Mouse (Mus musculus) gastrocnemius, postnatal 10 days (tissue): ENCODE measurements around the gene Xirp1. TPM values are rescaled to one million over a fixed set of nuclear protein-coding genes. Genes with fewer than 3 reads are reported as not detected.
A peak's percentile ranks its signal among the peaks of the same experiment; 100 is the strongest.

ENCODE experiments used
- DNase-seq: peaks from one replicate; pipeline ENCODE4 v3.0.0; 2021; ENCODE audit warnings: mixed read lengths
- total RNA-seq, 2 experiments: library from RNA; stranded (reverse); gene quantifications; 2 replicates each; pipeline ENCODE4 v1.2.3; 2021

Gene Xirp1
- total RNA-seq, 2 experiments from 2014 or later = 58.2 to 84.6 TPM

DNA sequence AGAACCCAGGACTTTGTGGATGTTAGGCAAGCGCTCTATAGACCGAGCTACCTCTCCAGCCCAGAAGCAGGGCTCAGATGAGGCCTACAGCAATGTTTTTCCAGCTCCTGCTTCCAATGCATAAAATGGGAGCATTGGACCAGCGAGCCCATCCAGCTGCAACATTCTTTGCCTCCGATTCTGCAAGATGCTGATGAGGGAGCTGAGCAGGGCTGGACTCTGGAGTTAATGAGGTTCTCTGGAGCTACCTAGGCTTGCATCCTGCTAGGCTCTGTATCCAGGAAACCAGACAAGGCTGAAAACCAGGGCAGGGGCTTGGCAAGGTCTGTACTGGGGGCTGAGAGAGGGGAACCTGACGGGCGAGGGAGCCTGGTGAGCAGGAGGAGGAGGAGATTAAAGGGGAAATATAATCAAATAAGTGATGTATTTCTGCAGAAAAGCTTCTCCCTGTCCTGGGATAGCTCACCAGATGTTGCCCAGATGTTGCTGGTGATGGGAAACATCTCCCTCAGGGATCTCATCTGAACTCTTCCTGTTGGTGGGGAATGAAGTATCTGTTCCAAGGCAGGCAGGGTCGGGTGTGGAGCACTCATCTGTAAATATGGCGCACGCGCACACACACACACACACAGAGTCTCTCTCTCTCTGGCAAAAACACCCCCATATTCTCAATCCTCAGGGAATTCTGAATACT lies 37.4 kb downstream of the Xirp1 start:
- no peak for DNase-seq

GRCm38 (mm10) chr9:119984536-119985011 lies 38.8 kb downstream of the Xirp1 start, which contains the start of gene Csrnp1:
Gene Csrnp1 (minus strand): TSS chr9:119984658.
- DNase-seq = peak; percentile 17

GRCm38 (mm10) chr9:119983585-119984535 lies 39.5 kb downstream of the Xirp1 start:
- peak; percentile 90 for DNase-seq

- DNase-seq = peak; percentile 40
These were observed 40.3 kb downstream of the Xirp1 start for GRCm38 (mm10) chr9:119982956-119983551.

- DNase-seq = peak; percentile 41
These were observed 41.1 kb downstream of the Xirp1 start for GRCm38 (mm10) chr9:119982241-119982811.

DNA sequence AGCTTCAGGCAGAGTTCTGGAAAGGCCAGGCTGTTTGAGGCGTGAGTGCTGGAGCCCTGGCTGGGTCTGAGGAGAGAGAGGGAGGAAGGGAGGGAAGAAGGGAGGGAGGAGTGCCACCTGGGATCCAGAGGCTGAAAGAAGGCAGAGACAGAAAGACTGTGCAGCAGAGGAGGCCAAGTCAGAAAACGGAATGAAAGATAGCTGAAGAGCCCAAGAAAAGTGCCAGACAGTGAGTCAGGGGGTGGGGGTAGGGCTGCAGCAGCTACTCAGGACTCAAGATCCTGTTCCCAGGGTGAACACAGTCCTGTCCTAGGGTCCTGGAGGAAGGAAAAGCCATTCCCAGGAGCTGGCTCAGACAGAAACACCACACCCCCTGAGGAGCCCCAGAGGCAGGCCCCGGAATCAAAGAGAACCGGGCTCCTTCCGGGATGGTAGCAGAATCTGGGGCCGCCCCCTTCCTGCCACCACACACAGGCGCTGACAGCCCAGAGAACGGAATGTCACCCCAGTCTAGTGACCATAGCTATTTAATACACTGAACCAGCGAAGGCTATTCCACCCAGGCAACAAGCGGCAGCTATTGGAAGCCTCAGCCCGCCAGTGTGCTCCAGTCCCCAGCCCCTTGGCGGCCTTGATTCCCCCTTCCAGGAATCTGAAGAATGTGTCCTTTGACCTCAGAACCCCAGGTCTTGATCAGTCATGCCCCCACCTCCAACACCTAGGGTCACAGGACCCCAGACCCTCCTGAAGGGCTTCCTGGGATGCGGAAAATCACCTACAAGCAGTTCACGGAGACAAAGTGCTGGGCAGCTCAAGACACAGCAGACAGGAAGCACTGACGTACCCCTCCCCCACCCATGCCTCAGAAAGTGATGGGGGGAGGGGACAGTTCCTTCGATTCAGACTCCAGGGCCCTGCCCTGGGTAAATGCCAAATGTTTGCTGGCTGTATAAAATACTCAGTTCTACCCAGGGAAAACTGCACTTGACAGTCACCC lies 41.9 kb downstream of the Xirp1 start:
- peak; percentile 60 for DNase-seq

DNA sequence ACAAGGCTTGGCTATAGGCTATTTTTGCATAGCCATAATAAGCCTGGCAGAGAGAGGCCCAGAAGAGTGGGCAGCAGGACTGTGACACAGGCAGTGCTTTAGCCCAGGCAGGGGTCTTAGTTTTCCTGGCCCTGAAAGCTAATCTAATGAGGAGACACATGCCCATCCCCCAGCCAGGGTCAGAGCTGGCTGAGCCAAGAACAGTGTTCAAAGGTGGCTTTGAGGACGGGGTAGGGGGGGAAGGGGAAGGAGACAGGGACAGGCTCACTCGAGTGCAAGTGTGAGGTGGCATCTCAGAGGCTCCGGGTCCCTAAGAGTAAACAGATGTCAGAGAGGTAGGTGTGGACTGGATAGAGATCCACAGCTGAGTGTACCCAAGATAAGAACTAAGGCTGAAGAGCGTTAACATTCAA lies 42.6 kb downstream of the Xirp1 start:
- no peak for DNase-seq

GRCm38 (mm10) chr9:119979749-119980148 lies 43.6 kb downstream of the Xirp1 start:
- no peak for DNase-seq

DNA sequence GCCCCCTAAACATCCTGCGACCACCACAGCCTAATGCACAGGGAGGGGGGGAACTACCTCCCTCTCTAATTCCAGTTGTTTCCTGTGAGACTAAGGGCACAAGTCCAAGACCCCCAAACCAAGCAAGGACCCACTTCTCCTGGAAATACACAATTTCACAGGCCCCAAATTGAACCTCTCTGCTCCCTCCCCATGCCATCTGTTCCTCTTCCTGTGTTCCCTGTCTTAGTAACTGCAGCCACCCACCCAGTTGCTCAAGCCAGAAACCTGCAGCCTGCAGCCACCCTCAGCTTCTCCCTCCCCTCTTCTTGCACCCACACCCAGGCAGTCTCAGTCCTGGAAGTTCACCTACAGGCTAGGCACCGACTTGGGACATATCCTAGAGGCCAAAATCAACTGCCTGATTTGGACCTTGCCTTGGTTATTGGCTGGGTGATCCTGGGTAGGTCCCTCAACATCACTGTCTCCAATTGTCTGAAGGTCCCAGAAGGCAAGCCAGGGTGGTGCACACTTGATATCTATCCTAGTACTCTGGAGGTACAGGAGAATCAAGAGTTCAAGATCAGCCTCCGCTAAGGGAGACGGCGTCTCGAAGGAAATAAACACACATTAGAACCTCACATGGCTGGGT lies 44.5 kb downstream of the Xirp1 start:
- DNase-seq = no peak

GRCm38 (mm10) chr9:119978151-119978810 lies 45.1 kb downstream of the Xirp1 start:
- DNase-seq = no peak

- no peak for DNase-seq
These were observed 45.8 kb downstream of the Xirp1 start for GRCm38 (mm10) chr9:119977557-119978060.

DNA sequence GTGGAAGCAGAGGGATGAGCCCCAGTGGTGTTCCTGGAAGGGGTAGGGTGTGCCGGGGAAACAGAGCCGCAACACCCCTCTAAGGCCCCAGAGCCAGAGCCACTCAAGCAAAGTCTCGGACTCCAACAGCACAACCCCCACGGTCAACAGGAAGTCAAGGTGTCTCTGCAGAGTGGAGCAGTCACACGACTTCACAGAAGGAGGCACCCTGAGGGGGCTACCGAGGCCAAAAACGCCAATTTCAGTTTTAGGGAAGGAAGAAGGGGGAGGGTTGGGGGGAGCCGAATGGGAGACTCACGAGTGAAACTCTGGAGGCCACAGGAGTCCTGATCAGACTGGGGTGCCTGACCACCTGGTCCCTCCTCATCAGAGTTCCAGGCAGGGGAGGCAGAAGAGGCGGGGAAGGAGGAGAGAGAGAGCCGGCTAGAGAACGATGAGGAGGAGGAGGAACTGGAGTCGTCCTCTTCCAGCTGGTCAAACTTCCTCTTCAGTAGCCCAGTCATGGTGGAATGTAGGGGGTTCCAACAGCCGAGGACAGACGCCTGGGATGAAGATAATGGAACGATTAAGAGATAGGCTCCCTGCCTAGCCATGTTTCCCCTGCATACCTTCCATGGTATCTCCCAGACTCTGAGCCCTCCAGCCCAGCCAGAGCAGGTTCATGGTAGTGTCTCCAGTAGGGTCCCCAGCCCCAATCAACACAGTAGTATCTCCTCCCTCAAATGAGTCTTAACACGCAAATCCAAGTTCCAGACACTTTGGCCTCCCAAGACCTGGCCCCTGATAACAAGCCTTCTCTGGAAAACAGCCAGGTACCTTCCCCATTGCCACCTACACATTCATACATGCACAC lies 46.5 kb downstream of the Xirp1 start:
- no peak for DNase-seq

- no peak for DNase-seq
These were observed 48.1 kb downstream of the Xirp1 start for GRCm38 (mm10) chr9:119975286-119975685.

DNA sequence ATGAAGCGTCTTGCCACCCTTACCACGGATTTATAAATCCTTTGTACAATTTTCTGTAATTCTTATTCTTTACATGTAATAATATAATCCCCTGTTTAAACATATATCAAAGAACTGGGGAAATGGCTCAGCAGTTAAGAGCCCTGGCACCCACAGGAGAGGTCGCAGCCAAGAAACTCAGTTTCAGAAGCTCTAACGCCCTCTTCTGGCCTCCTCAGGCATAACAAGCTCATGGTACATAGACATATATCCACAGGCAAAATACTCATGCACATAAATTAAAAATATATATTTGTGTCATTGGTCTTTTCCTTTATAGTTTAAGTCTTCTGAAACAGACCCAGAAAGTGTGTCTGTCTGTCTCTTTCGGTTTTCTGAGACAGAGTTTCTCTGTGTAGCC lies 48.8 kb downstream of the Xirp1 start:
- no peak for DNase-seq

DNA sequence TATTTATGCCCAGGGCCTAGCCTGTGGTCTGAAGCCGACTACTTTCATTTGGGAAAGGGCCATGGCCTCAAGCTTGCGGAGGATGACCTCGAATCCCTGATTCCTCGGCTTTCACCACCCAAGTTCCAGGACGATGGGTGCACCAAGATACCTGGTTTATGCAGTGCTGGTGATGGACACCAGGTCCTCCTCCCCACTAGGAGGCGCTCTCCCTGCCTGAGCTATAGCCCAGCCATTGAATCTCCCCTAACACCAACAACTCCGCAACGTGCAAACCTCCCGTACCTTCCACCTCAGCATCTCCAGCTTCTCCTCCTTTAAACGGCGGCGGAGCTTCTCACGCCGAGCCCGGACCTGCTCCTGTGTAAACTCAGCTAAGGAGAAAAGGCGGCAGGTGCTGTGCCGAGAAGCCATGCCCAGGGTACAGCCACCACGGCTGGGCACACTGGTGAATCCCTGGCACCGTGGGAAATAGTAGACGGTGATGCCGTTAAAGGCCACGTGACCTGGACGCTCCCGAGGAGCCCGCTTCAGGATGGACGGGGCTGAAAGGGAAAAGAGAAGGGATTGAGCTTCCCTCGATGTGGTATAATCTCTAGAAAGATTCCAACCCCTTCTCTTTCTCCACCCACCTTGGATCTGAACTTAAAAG lies 49.4 kb downstream of the Xirp1 start:
- DNase-seq = no peak

DNA sequence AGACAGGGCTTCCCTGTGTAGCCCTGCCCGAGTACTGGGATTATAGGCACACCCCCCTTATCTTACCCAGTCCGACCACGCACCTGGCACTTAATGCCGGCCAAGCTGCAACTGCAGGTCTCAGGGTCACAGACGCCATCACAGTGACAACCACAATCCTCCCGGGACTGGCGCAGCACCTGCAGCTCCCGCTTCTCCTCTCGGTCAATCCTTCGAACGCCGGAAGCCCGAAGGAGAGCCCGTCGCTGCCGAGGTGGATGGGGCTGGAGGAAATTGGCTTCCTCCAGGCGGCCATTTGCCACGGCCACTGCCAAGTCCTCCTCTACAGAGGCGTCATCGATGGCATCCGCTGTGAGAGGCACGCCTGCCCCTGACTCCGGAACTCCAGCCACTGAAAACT lies 50.1 kb downstream of the Xirp1 start:
- no peak for DNase-seq

DNA sequence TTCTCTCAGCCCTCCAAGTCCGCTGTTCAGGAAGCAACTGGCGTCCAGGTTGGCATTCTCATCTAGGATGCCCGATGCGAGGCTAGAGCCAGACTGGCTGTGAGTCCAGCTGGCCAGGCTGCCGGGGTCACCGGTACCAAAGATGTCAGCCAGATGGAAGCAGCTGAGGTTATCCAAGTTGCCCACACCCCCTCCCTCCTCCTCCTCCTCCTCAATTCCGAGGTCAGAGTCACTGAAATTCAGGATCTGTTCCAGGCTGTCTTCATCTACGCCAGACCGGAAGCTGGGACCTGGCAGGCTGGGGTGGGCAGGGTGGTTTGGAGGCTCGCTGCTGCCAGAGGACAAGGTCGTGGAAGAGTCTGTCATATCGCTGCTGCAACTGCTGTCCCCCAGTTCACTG lies 50.8 kb downstream of the Xirp1 start:
- no peak for DNase-seq

- DNase-seq = no peak
These were observed 51.2 kb downstream of the Xirp1 start for GRCm38 (mm10) chr9:119972166-119972565.
